Mouse (Mus musculus): ENCODE results near the gene Olfr102. TPM values are rescaled to one million over a fixed set of nuclear protein-coding genes. Genes with fewer than 3 reads are reported as not detected.

The Olfr102 gene
- total and polyA plus RNA-seq, 3 experiments: not detected

DNA sequence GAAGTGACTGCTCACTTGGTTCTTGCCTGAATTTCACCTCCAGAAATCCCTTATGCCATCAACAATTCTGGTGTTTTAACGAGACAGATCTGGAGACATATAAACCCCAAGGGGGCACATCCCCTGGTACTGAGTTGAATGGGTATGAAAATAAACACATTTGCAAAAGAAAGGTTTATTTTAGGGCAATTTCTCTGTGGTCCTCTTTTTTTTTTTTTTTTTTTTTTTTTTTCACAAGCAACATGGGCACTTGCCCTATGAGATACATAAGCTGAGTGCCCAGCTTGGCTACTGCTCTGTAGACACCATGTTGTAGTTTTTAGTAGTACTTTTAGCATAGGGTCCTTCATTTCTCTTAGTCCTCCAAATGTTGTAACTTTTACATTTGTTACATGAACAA is 33.5 kb downstream of the Olfr102 start, which contains the start of gene Olfr99:
Gene Olfr99, minus strand, starts transcription at position 101 of the 400 bp plus-strand sequence.
- TF ChIP-seq CTCF (IDR thresholded peaks at IDR 0.05) (no peak), EP300 (IDR thresholded peaks at IDR 0.05; ENCODE audit: insufficient read depth, low read depth, low read length) (no peak), POLR2A (IDR thresholded peaks at IDR 0.05; ENCODE audit: insufficient read depth, low read depth, low read length) (no peak)
- Histone ChIP-seq H3K36me3 (ENCODE audit: control insufficient read depth, insufficient read depth, low read length) (no peaks in the 10 kb centered on the region), H3K27ac (no peak within 1 kb of the TSS), H3K4me1 (ENCODE audit: control insufficient read depth, insufficient read depth, low read length) (no peaks in the 10 kb centered on the region), H3K79me2 (replicated peaks; ENCODE audit: control insufficient read depth, insufficient read depth, low read length) (no peaks in the 10 kb centered on the region), H3K27me3 (ENCODE audit: control insufficient read depth, insufficient read depth, low read length) (no peaks in the 10 kb centered on the region), H3K9ac (ENCODE audit: low read depth, low read length) (no peak within 1 kb of the TSS), H3K4me3 (no peak within 1 kb of the TSS)
- 69% methylated on average over 1 of the region's 1 CpGs for WGBS
- intact Hi-C loops (cut with DNase I): no loop called here
- no peak for DNase-seq

GRCm38 (mm10) chr17:37280331-37280730 is 36.5 kb downstream of the Olfr102 start:
- no peak for DNase-seq
- 16% methylated on average over 1 of the region's 1 CpGs for WGBS

GRCm38 (mm10) chr17:37276573-37276972 is 40.3 kb downstream of the Olfr102 start:
- H3K79me2 ChIP-seq (replicated peaks; ENCODE audit: control insufficient read depth, insufficient read depth, low read length): no peaks in the 10 kb centered on the region
- H3K4me1 ChIP-seq (ENCODE audit: control insufficient read depth, insufficient read depth, low read length): no peaks in the 10 kb centered on the region
- H3K9ac ChIP-seq (ENCODE audit: low read depth, low read length): no peak overlapping the region
- no peak for DNase-seq
- no peaks in the 10 kb centered on the region for H3K36me3 ChIP-seq (ENCODE audit: control insufficient read depth, insufficient read depth, low read length)
- H3K27me3 ChIP-seq (ENCODE audit: control insufficient read depth, insufficient read depth, low read length): no peaks in the 10 kb centered on the region
- H3K27ac ChIP-seq: no peak overlapping the region
- intact Hi-C loops (cut with DNase I): no loop called here
- no peak for TF ChIP-seq EP300 (IDR thresholded peaks at IDR 0.05; ENCODE audit: insufficient read depth, low read depth, low read length)
- no peak overlapping the region for H3K4me3 ChIP-seq

More at GRCm38 (mm10) chr17:37280331-37280730, 36.5 kb downstream of the Olfr102 start:
- no peaks in the 10 kb centered on the region for H3K36me3 ChIP-seq (ENCODE audit: control insufficient read depth, insufficient read depth, low read length)
- H3K79me2 ChIP-seq (replicated peaks; ENCODE audit: control insufficient read depth, insufficient read depth, low read length): no peaks in the 10 kb centered on the region
- no peaks in the 10 kb centered on the region for H3K4me1 ChIP-seq (ENCODE audit: control insufficient read depth, insufficient read depth, low read length)
- no peak for TF ChIP-seq EP300 (IDR thresholded peaks at IDR 0.05; ENCODE audit: insufficient read depth, low read depth, low read length)
- no peak for TF ChIP-seq CTCF (IDR thresholded peaks at IDR 0.05)
- TF ChIP-seq POLR2A (IDR thresholded peaks at IDR 0.05; ENCODE audit: insufficient read depth, low read depth, low read length): no peak
- intact Hi-C loops (cut with DNase I): no loop called here
- H3K9ac ChIP-seq (ENCODE audit: low read depth, low read length): no peak overlapping the region
- no peaks in the 10 kb centered on the region for H3K27me3 ChIP-seq (ENCODE audit: control insufficient read depth, insufficient read depth, low read length)
- no peak overlapping the region for H3K4me3 ChIP-seq
- H3K27ac ChIP-seq: no peak overlapping the region

GRCm38 (mm10) chr17:37275626-37276248 is 41.1 kb downstream of the Olfr102 start:
- no peaks in the 10 kb centered on the region for H3K36me3 ChIP-seq (ENCODE audit: control insufficient read depth, insufficient read depth, low read length)
- 62% methylated on average over 2 of the region's 2 CpGs for WGBS
- no peak for DNase-seq
- no peak for TF ChIP-seq CTCF (IDR thresholded peaks at IDR 0.05)
- TF ChIP-seq EP300 (IDR thresholded peaks at IDR 0.05; ENCODE audit: insufficient read depth, low read depth, low read length): no peak
- no peak for TF ChIP-seq POLR2A (IDR thresholded peaks at IDR 0.05; ENCODE audit: insufficient read depth, low read depth, low read length)
- H3K4me3 ChIP-seq: no peak overlapping the region
- H3K27me3 ChIP-seq (ENCODE audit: control insufficient read depth, insufficient read depth, low read length): no peaks in the 10 kb centered on the region
- no peaks in the 10 kb centered on the region for H3K79me2 ChIP-seq (replicated peaks; ENCODE audit: control insufficient read depth, insufficient read depth, low read length)
- H3K9ac ChIP-seq (ENCODE audit: low read depth, low read length): no peak overlapping the region
- H3K27ac ChIP-seq: no peak overlapping the region
- no peaks in the 10 kb centered on the region for H3K4me1 ChIP-seq (ENCODE audit: control insufficient read depth, insufficient read depth, low read length)
- intact Hi-C loops (cut with DNase I): no loop called here

GRCm38 (mm10) chr17:37270702-37271092 is 46.2 kb downstream of the Olfr102 start:
- intact Hi-C loops (cut with DNase I): no loop called here
- Histone ChIP-seq H3K9ac (ENCODE audit: low read depth, low read length) (peak overlapping the region; percentile 70), H3K27ac (peak overlapping the region; percentile 88), H3K27me3 (ENCODE audit: control insufficient read depth, insufficient read depth, low read length) (no peaks in the 10 kb centered on the region), H3K4me1 (ENCODE audit: control insufficient read depth, insufficient read depth, low read length) (no peaks in the 10 kb centered on the region; the same call in 1 of the 2 replicates), H3K36me3 (ENCODE audit: control insufficient read depth, insufficient read depth, low read length) (no peaks in the 10 kb centered on the region), H3K4me3 (peak overlapping the region; percentile 79), H3K79me2 (replicated peaks; ENCODE audit: control insufficient read depth, insufficient read depth, low read length) (no peaks in the 10 kb centered on the region)
- peak; percentile 70 to 79 for DNase-seq
- 32% methylated on average over 8 of the region's 8 CpGs for WGBS
- TF ChIP-seq EP300 (IDR thresholded peaks at IDR 0.05; ENCODE audit: insufficient read depth, low read depth, low read length): no peak
- peak; percentile 60 for TF ChIP-seq POLR2A (IDR thresholded peaks at IDR 0.05; ENCODE audit: insufficient read depth, low read depth, low read length)
- TF ChIP-seq CTCF (IDR thresholded peaks at IDR 0.05): no peak

- Histone ChIP-seq H3K27me3 (ENCODE audit: control insufficient read depth, insufficient read depth, low read length) (no peaks in the 10 kb centered on the region), H3K27ac (peak within 1 kb of the TSS; percentile 88), H3K36me3 (ENCODE audit: control insufficient read depth, insufficient read depth, low read length) (no peaks in the 10 kb centered on the region), H3K4me3 (peak within 1 kb of the TSS; percentile 79), H3K4me1 (ENCODE audit: control insufficient read depth, insufficient read depth, low read length) (no peaks in the 10 kb centered on the region; the same call in 1 of the 2 replicates), H3K79me2 (replicated peaks; ENCODE audit: control insufficient read depth, insufficient read depth, low read length) (no peaks in the 10 kb centered on the region), H3K9ac (ENCODE audit: low read depth, low read length) (peak within 1 kb of the TSS; percentile 70)
- intact Hi-C loops (cut with DNase I): no loop called here
- peak; percentile 91 to 92 for DNase-seq
- WGBS: 2% methylated on average over 26 of the region's 26 CpGs
- TF ChIP-seq POLR2A (IDR thresholded peaks at IDR 0.05; ENCODE audit: insufficient read depth, low read depth, low read length) (peak; percentile 52), CTCF (IDR thresholded peaks at IDR 0.05) (no peak)
Measured at GRCm38 (mm10) chr17:37270058-37270701, 46.7 kb downstream of the Olfr102 start, which contains the start of gene H2-M3. H2-M3 (plus strand) TSS chr17:37270220.

Data from heart, adult 2 months (tissue).